Mouse (Mus musculus) small intestine, adult 2 months (tissue): ENCODE measurements around the gene Fam114a2.

Experiments
- CTCF ChIP-seq: fragments of 200-500 bp; IDR thresholded peaks from 2 replicates; pipeline ENCODE4 v1.5.1; 2012; ENCODE audit warnings: low read depth, mild to moderate bottlenecking, control low read depth, inconsistent platforms, low read length, moderate library complexity, mixed read lengths; ENCODE audit not compliant: insufficient replicate concordance, insufficient read length; ENCODE audit errors: extremely low read depth
- POLR2A ChIP-seq: fragments of 200-500 bp; IDR thresholded peaks from 2 replicates; pipeline ENCODE4 v1.6.1; 2012; ENCODE audit warnings: low read depth, mild to moderate bottlenecking, control low read depth, inconsistent platforms, low read length, moderate library complexity

- no peak for TF ChIP-seq CTCF
- no peak for TF ChIP-seq POLR2A
Measured at GRCm38 (mm10) chr11:57531300-57531950, 13.0 kb upstream of the Fam114a2 start.
